Mouse (Mus musculus) testis, postnatal 14 days (tissue): Measurements from ENCODE around the gene Caskin1.

Experiments used
- DNase-seq: peaks from one replicate; pipeline ENCODE4 v3.0.0; 2021; ENCODE audit warnings: low spot score

Gene Caskin1

GRCm38 (mm10) chr17:24531064-24531463 lies 42.7 kb downstream of the Caskin1 start:
- DNase-seq: no peak

- no peak for DNase-seq
Observed at GRCm38 (mm10) chr17:24532045-24532444, 43.6 kb downstream of the Caskin1 start.

GRCm38 (mm10) chr17:24533099-24533992 lies 44.9 kb downstream of the Caskin1 start:
- peak; percentile 89 for DNase-seq

GRCm38 (mm10) chr17:24534160-24534718 lies 45.8 kb downstream of the Caskin1 start, which contains the start of gene Rab26:
Rab26 (minus strand) TSS chr17:24534210.
- DNase-seq: no peak

GRCm38 (mm10) chr17:24535300-24535699 lies 46.9 kb downstream of the Caskin1 start:
- DNase-seq: no peak

- DNase-seq: no peak
Observed at GRCm38 (mm10) chr17:24537536-24537935, 49.1 kb downstream of the Caskin1 start.

GRCm38 (mm10) chr17:24538950-24539349 lies 50.5 kb downstream of the Caskin1 start:
- DNase-seq: no peak

- DNase-seq: no peak
Observed at GRCm38 (mm10) chr17:24540375-24540774, 52.0 kb downstream of the Caskin1 start.

- DNase-seq: no peak
Observed at GRCm38 (mm10) chr17:24544613-24545012, 56.2 kb downstream of the Caskin1 start.

GRCm38 (mm10) chr17:24545247-24545646 lies 56.8 kb downstream of the Caskin1 start:
- DNase-seq: no peak

- DNase-seq: no peak
Observed at GRCm38 (mm10) chr17:24546234-24546633, 57.8 kb downstream of the Caskin1 start.

GRCm38 (mm10) chr17:24548435-24548834 lies 60.0 kb downstream of the Caskin1 start:
- no peak for DNase-seq

- peak; percentile 56 for DNase-seq
Observed at GRCm38 (mm10) chr17:24548921-24549617, 60.7 kb downstream of the Caskin1 start.

GRCm38 (mm10) chr17:24549618-24550415 lies 61.4 kb downstream of the Caskin1 start, which contains the start of gene Pkd1:
Pkd1 (plus strand) TSS chr17:24549834.
- peak; percentile 99 for DNase-seq

GRCm38 (mm10) chr17:24550416-24551049 lies 62.1 kb downstream of the Caskin1 start:
- DNase-seq: peak; percentile 89

- DNase-seq: no peak
Observed at GRCm38 (mm10) chr17:24551050-24551444, 62.6 kb downstream of the Caskin1 start.

- DNase-seq: peak; percentile 53
Observed at GRCm38 (mm10) chr17:24557091-24557490, 68.7 kb downstream of the Caskin1 start.
